Mouse (Mus musculus) megakaryocyte-erythroid progenitor cell, adult 5-6 weeks (primary cell): ENCODE data around the gene Pax1. TPM values are rescaled to one million over a fixed set of nuclear protein-coding genes. Genes with fewer than 3 reads are reported as not detected.

Experiments used
- ATAC-seq: replicated peaks from 2 replicates; pipeline ENCODE4 v1.8.0; 2016; ENCODE audit warnings: mild to moderate bottlenecking, inconsistent platforms; ENCODE audit not compliant: severe bottlenecking, poor library complexity, low FRiP score, low TSS enrichment
- total RNA-seq, 2 experiments: library from RNA; stranded (forward) in 1 of 2; stranded (reverse) in 1 of 2; fragments of 200-1000, 215-1000 nt in 1 of 2; fragments of >200 nt in 1 of 2; fragmentation: Nextera tagmentation in 1 of 2; gene quantifications; 2 replicates each; pipeline ENCODE4 v1.2.3; 2014 to 2017

Pax1 gene
- not detected in 2 replicates for total RNA-seq (2014; fragmentation: Nextera tagmentation)
- not detected in 2 replicates for total RNA-seq (2017)

- ATAC-seq: no peak
These were observed at the start of gene Pax1 for GRCm38 (mm10) chr2:147361581-147361980. Gene Pax1 (plus strand): TSS chr2:147361925.

- peak; percentile 95 for ATAC-seq
These were observed 40.7 kb upstream of the Pax1 start for GRCm38 (mm10) chr2:147321036-147321435.

- no peak for ATAC-seq
These were observed 36.5 kb upstream of the Pax1 start for GRCm38 (mm10) chr2:147325178-147325577.

GRCm38 (mm10) chr2:147332731-147333130, 29.0 kb upstream of the Pax1 start:
- ATAC-seq: no peak

- ATAC-seq: no peak
These were observed 23.0 kb upstream of the Pax1 start for GRCm38 (mm10) chr2:147338729-147339128.

- no peak for ATAC-seq
These were observed 21.9 kb upstream of the Pax1 start for GRCm38 (mm10) chr2:147339796-147340195.

GRCm38 (mm10) chr2:147342198-147342597, 19.5 kb upstream of the Pax1 start:
- ATAC-seq: no peak

- ATAC-seq: no peak
These were observed 2.0 kb upstream of the Pax1 start for GRCm38 (mm10) chr2:147359716-147360115.

- no peak for ATAC-seq
These were observed 1.3 kb upstream of the Pax1 start for GRCm38 (mm10) chr2:147360401-147360800.

GRCm38 (mm10) chr2:147360856-147361255, 869 bp upstream of the Pax1 start:
- ATAC-seq: no peak

- peak; percentile 49; the same call in 1 of the 2 replicates for ATAC-seq
These were observed 591 bp downstream of the Pax1 start for GRCm38 (mm10) chr2:147362316-147362715.

GRCm38 (mm10) chr2:147363401-147364130, 1.8 kb downstream of the Pax1 start:
- no peak for ATAC-seq

GRCm38 (mm10) chr2:147364198-147364597, 2.5 kb downstream of the Pax1 start:
- ATAC-seq: no peak

- ATAC-seq: no peak
These were observed 3.5 kb downstream of the Pax1 start for GRCm38 (mm10) chr2:147364982-147365907.

GRCm38 (mm10) chr2:147365908-147366630, 4.3 kb downstream of the Pax1 start:
- no peak for ATAC-seq

GRCm38 (mm10) chr2:147367246-147367820, 5.6 kb downstream of the Pax1 start:
- ATAC-seq: no peak

GRCm38 (mm10) chr2:147367911-147368591, 6.3 kb downstream of the Pax1 start:
- ATAC-seq: no peak

GRCm38 (mm10) chr2:147369561-147369960, 7.8 kb downstream of the Pax1 start:
- ATAC-seq: no peak

- no peak for ATAC-seq
These were observed 8.4 kb downstream of the Pax1 start for GRCm38 (mm10) chr2:147370091-147370490.
